Mouse (Mus musculus): ENCODE results near the gene Bcr. TPM values are rescaled to one million over a fixed set of nuclear protein-coding genes. Genes with fewer than 3 reads are reported as not detected.

Bcr gene
- total RNA-seq, 2 experiments from 2014 or later: 116 to 124 TPM

- Histone ChIP-seq H3K4me3 (no peak overlapping the region), H3K27ac (no peak overlapping the region)
- no peak for TF ChIP-seq CTCF (conservative IDR thresholded peaks at IDR 0.05)
- no peak for DNase-seq (ENCODE audit: low spot score in 2 of 2)
Observed at GRCm38 (mm10) chr10:75158356-75158755, 98.0 kb downstream of the Bcr start.

GRCm38 (mm10) chr10:75160171-75160900 is 99.9 kb downstream of the Bcr start:
- DNase-seq (ENCODE audit: low spot score in 2 of 2): no peak
- Histone ChIP-seq H3K27ac (no peak overlapping the region), H3K4me3 (no peak overlapping the region)
- peak; percentile 66 for TF ChIP-seq CTCF (conservative IDR thresholded peaks at IDR 0.05)

GRCm38 (mm10) chr10:75165825-75166481 is 105.6 kb downstream of the Bcr start:
- no peak for DNase-seq (ENCODE audit: low spot score in 2 of 2)
- H3K4me3 ChIP-seq: no peak overlapping the region
- H3K27ac ChIP-seq: no peak overlapping the region
- peak; percentile 30 for TF ChIP-seq CTCF (conservative IDR thresholded peaks at IDR 0.05)

- Histone ChIP-seq H3K4me3 (no peak overlapping the region), H3K27ac (no peak overlapping the region)
- DNase-seq (ENCODE audit: low spot score in 2 of 2): no peak
- TF ChIP-seq CTCF (conservative IDR thresholded peaks at IDR 0.05): no peak
Observed at GRCm38 (mm10) chr10:75166601-75167000, 106.2 kb downstream of the Bcr start.

- DNase-seq (ENCODE audit: low spot score in 2 of 2): no peak
- TF ChIP-seq CTCF (conservative IDR thresholded peaks at IDR 0.05): no peak
- H3K27ac ChIP-seq: no peak overlapping the region
- H3K4me3 ChIP-seq: no peak overlapping the region
Observed at GRCm38 (mm10) chr10:75170207-75170850, 109.9 kb downstream of the Bcr start.

- TF ChIP-seq CTCF (conservative IDR thresholded peaks at IDR 0.05): no peak
- Histone ChIP-seq H3K27ac (peak overlapping the region; percentile 28; the same call in 1 of the 2 replicates), H3K4me3 (no peak overlapping the region)
- DNase-seq (ENCODE audit: low spot score in 2 of 2): no peak
Observed at GRCm38 (mm10) chr10:75173056-75173455, 112.7 kb downstream of the Bcr start.

- DNase-seq (ENCODE audit: low spot score in 2 of 2): no peak
- peak overlapping the region; percentile 11; the same call in 1 of the 2 replicates for H3K27ac ChIP-seq
Observed at GRCm38 (mm10) chr10:75173712-75174111, 113.3 kb downstream of the Bcr start.

GRCm38 (mm10) chr10:75176494-75176893 is 116.1 kb downstream of the Bcr start:
- no peak overlapping the region for H3K4me3 ChIP-seq
- DNase-seq (ENCODE audit: low spot score in 2 of 2): no peak
- TF ChIP-seq CTCF (conservative IDR thresholded peaks at IDR 0.05): no peak
- no peak overlapping the region for H3K27ac ChIP-seq

More at GRCm38 (mm10) chr10:75173712-75174111, 113.3 kb downstream of the Bcr start:
- TF ChIP-seq CTCF (conservative IDR thresholded peaks at IDR 0.05): no peak
- no peak overlapping the region for H3K4me3 ChIP-seq

- Histone ChIP-seq H3K4me3 (no peak overlapping the region), H3K27ac (no peak overlapping the region)
- DNase-seq (ENCODE audit: low spot score in 2 of 2): no peak
- TF ChIP-seq CTCF (conservative IDR thresholded peaks at IDR 0.05): no peak
Observed at GRCm38 (mm10) chr10:75178911-75179310, 118.5 kb downstream of the Bcr start.

- DNase-seq (ENCODE audit: low spot score in 2 of 2): peak; percentile 61 to 79
- Histone ChIP-seq H3K27ac (0 out of 2 replicates have a peak overlapping the region, but pooled peaks have one; percentile 32), H3K4me3 (no peak overlapping the region)
- peak; percentile 98 for TF ChIP-seq CTCF (conservative IDR thresholded peaks at IDR 0.05)
Observed at GRCm38 (mm10) chr10:75182151-75182774, 121.9 kb downstream of the Bcr start.

GRCm38 (mm10) chr10:75184826-75185225 is 124.4 kb downstream of the Bcr start:
- H3K27ac ChIP-seq: no peak overlapping the region
- TF ChIP-seq CTCF (conservative IDR thresholded peaks at IDR 0.05): no peak
- no peak overlapping the region for H3K4me3 ChIP-seq
- DNase-seq (ENCODE audit: low spot score in 2 of 2): no peak

GRCm38 (mm10) chr10:75186551-75186950 is 126.2 kb downstream of the Bcr start:
- no peak overlapping the region for H3K4me3 ChIP-seq
- TF ChIP-seq CTCF (conservative IDR thresholded peaks at IDR 0.05): no peak
- H3K27ac ChIP-seq: no peak overlapping the region
- DNase-seq (ENCODE audit: low spot score in 2 of 2): no peak
